Mouse (Mus musculus): ENCODE measurements at regions not wholly inside any gene's neighbourhood (a gene's known extent, or its start where the extent isn't known, plus 50 kb on each side); places are given as distances from the start of the nearest gene placed in this dataset.
A peak's percentile ranks its signal among the peaks of the same experiment; 100 is the strongest.

- H3K4me1 ChIP-seq: no peaks in the 10 kb centered on the region
- WGBS: 91% methylated on average over 2 of the region's 2 CpGs
- H3K27me3 ChIP-seq: no peaks in the 10 kb centered on the region
- H3K4me2 ChIP-seq: no peak overlapping the region
- H3K27ac ChIP-seq: no peak overlapping the region
- H3K4me3 ChIP-seq: no peak overlapping the region
- ATAC-seq (ENCODE audit: insufficient number of reproducible peaks, low FRiP score, low TSS enrichment, low read depth): no peak
- H3K36me3 ChIP-seq: no peaks in the 10 kb centered on the region
- no peaks in the 10 kb centered on the region for H3K9me3 ChIP-seq
- H3K9ac ChIP-seq: no peak overlapping the region
Measured at GRCm38 (mm10) chr9:84304398-84304797, 379.5 kb downstream of the Bckdhb start.

GRCm38 (mm10) chr9:84318811-84319210 lies 393.9 kb downstream of the Bckdhb start:
- Histone ChIP-seq H3K9me3 (no peaks in the 10 kb centered on the region), H3K27ac (no peak overlapping the region), H3K4me1 (no peaks in the 10 kb centered on the region), H3K9ac (no peak overlapping the region), H3K4me3 (no peak overlapping the region), H3K36me3 (no peaks in the 10 kb centered on the region), H3K4me2 (no peak overlapping the region), H3K27me3 (no peaks in the 10 kb centered on the region)
- WGBS: 77% methylated on average over 2 of the region's 2 CpGs
- ATAC-seq (ENCODE audit: insufficient number of reproducible peaks, low FRiP score, low TSS enrichment, low read depth): no peak

- H3K4me3 ChIP-seq: no peak overlapping the region
- no peaks in the 10 kb centered on the region for H3K9me3 ChIP-seq
- H3K4me1 ChIP-seq: no peaks in the 10 kb centered on the region
- 41% methylated on average over 2 of the region's 2 CpGs for WGBS
- no peak overlapping the region for H3K4me2 ChIP-seq
- H3K36me3 ChIP-seq: no peaks in the 10 kb centered on the region
- H3K9ac ChIP-seq: no peak overlapping the region
- H3K27me3 ChIP-seq: no peaks in the 10 kb centered on the region
- H3K27ac ChIP-seq: no peak overlapping the region
- peak; percentile 44; the same call in 1 of the 2 replicates for ATAC-seq (ENCODE audit: insufficient number of reproducible peaks, low FRiP score, low TSS enrichment, low read depth)
Measured at GRCm38 (mm10) chr9:84319338-84319737, 394.4 kb downstream of the Bckdhb start.

GRCm38 (mm10) chr9:84323145-84323544 lies 398.2 kb downstream of the Bckdhb start:
- Histone ChIP-seq H3K36me3 (no peaks in the 10 kb centered on the region), H3K27me3 (no peaks in the 10 kb centered on the region), H3K4me3 (no peak overlapping the region), H3K9ac (no peak overlapping the region), H3K27ac (no peak overlapping the region), H3K4me1 (no peaks in the 10 kb centered on the region), H3K9me3 (no peaks in the 10 kb centered on the region), H3K4me2 (no peak overlapping the region)
- ATAC-seq (ENCODE audit: insufficient number of reproducible peaks, low FRiP score, low TSS enrichment, low read depth): no peak
- WGBS: 52% methylated on average over 2 of the region's 2 CpGs

- no peak for ATAC-seq (ENCODE audit: insufficient number of reproducible peaks, low FRiP score, low TSS enrichment, low read depth)
Measured at GRCm38 (mm10) chr9:84331083-84331602, 406.2 kb downstream of the Bckdhb start.

GRCm38 (mm10) chr9:84343435-84344095 lies 418.6 kb downstream of the Bckdhb start:
- no peaks in the 10 kb centered on the region for H3K4me1 ChIP-seq
- H3K4me2 ChIP-seq: no peak overlapping the region
- H3K36me3 ChIP-seq: no peaks in the 10 kb centered on the region
- no peaks in the 10 kb centered on the region for H3K9me3 ChIP-seq
- no peak for ATAC-seq (ENCODE audit: insufficient number of reproducible peaks, low FRiP score, low TSS enrichment, low read depth)
- H3K27ac ChIP-seq: no peak overlapping the region
- H3K9ac ChIP-seq: no peak overlapping the region
- no peaks in the 10 kb centered on the region for H3K27me3 ChIP-seq
- H3K4me3 ChIP-seq: no peak overlapping the region
- WGBS: 19% methylated on average over 7 of the region's 7 CpGs

More at GRCm38 (mm10) chr9:84331083-84331602, 406.2 kb downstream of the Bckdhb start:
- Histone ChIP-seq H3K9ac (no peak overlapping the region), H3K4me2 (no peak overlapping the region), H3K27ac (no peak overlapping the region), H3K9me3 (no peaks in the 10 kb centered on the region), H3K27me3 (no peaks in the 10 kb centered on the region), H3K4me1 (no peaks in the 10 kb centered on the region), H3K4me3 (no peak overlapping the region), H3K36me3 (no peaks in the 10 kb centered on the region)
- 61% methylated on average over 4 of the region's 4 CpGs for WGBS

GRCm38 (mm10) chr9:84350223-84350622 lies 425.3 kb downstream of the Bckdhb start:
- no peaks in the 10 kb centered on the region for H3K4me1 ChIP-seq
- whole genome bisulfite sequencing: 37% methylated on average over 2 of the region's 2 CpGs
- no peak for ATAC-seq (ENCODE audit: insufficient number of reproducible peaks, low FRiP score, low TSS enrichment, low read depth)

GRCm38 (mm10) chr9:84354409-84354808 lies 429.5 kb downstream of the Bckdhb start:
- no peak overlapping the region for H3K4me2 ChIP-seq
- WGBS: 70% methylated on average over 2 of the region's 2 CpGs

More at GRCm38 (mm10) chr9:84350223-84350622, 425.3 kb downstream of the Bckdhb start:
- H3K27ac ChIP-seq: no peak overlapping the region
- H3K36me3 ChIP-seq: no peaks in the 10 kb centered on the region
- H3K4me3 ChIP-seq: no peak overlapping the region
- no peaks in the 10 kb centered on the region for H3K9me3 ChIP-seq
- no peak overlapping the region for H3K4me2 ChIP-seq
- H3K9ac ChIP-seq: no peak overlapping the region
- H3K27me3 ChIP-seq: no peaks in the 10 kb centered on the region

GRCm38 (mm10) chr9:84356167-84356566 lies 431.2 kb downstream of the Bckdhb start:
- Histone ChIP-seq H3K4me3 (no peak overlapping the region), H3K36me3 (no peaks in the 10 kb centered on the region), H3K9ac (no peak overlapping the region), H3K27me3 (no peaks in the 10 kb centered on the region), H3K4me1 (no peaks in the 10 kb centered on the region), H3K9me3 (no peaks in the 10 kb centered on the region), H3K27ac (no peak overlapping the region), H3K4me2 (no peak overlapping the region)
- 95% methylated on average over 2 of the region's 2 CpGs for WGBS
- ATAC-seq (ENCODE audit: insufficient number of reproducible peaks, low FRiP score, low TSS enrichment, low read depth): no peak

More at GRCm38 (mm10) chr9:84354409-84354808, 429.5 kb downstream of the Bckdhb start:
- H3K4me3 ChIP-seq: no peak overlapping the region
- no peaks in the 10 kb centered on the region for H3K36me3 ChIP-seq
- no peaks in the 10 kb centered on the region for H3K4me1 ChIP-seq
- H3K9ac ChIP-seq: no peak overlapping the region
- H3K27ac ChIP-seq: no peak overlapping the region
- no peak for ATAC-seq (ENCODE audit: insufficient number of reproducible peaks, low FRiP score, low TSS enrichment, low read depth)
- H3K9me3 ChIP-seq: no peaks in the 10 kb centered on the region
- no peaks in the 10 kb centered on the region for H3K27me3 ChIP-seq

- Histone ChIP-seq H3K9ac (no peak overlapping the region), H3K4me1 (no peaks in the 10 kb centered on the region), H3K27me3 (no peaks in the 10 kb centered on the region), H3K27ac (no peak overlapping the region), H3K4me3 (no peak overlapping the region), H3K9me3 (no peaks in the 10 kb centered on the region), H3K36me3 (no peaks in the 10 kb centered on the region), H3K4me2 (no peak overlapping the region)
- WGBS: 37% methylated on average over 3 of the region's 3 CpGs
- no peak for ATAC-seq (ENCODE audit: insufficient number of reproducible peaks, low FRiP score, low TSS enrichment, low read depth)
Measured at GRCm38 (mm10) chr9:84359879-84360278, 434.9 kb downstream of the Bckdhb start.

- Histone ChIP-seq H3K4me3 (no peak overlapping the region), H3K27me3 (no peaks in the 10 kb centered on the region), H3K36me3 (no peaks in the 10 kb centered on the region), H3K4me1 (no peaks in the 10 kb centered on the region), H3K27ac (no peak overlapping the region), H3K9ac (no peak overlapping the region), H3K4me2 (no peak overlapping the region), H3K9me3 (no peaks in the 10 kb centered on the region)
- 69% methylated on average over 4 of the region's 4 CpGs for WGBS
- no peak for ATAC-seq (ENCODE audit: insufficient number of reproducible peaks, low FRiP score, low TSS enrichment, low read depth)
Measured at GRCm38 (mm10) chr9:84360484-84360883, 435.5 kb downstream of the Bckdhb start.

GRCm38 (mm10) chr9:84363478-84363877 lies 438.5 kb downstream of the Bckdhb start:
- no peaks in the 10 kb centered on the region for H3K27me3 ChIP-seq
- no peak overlapping the region for H3K9ac ChIP-seq
- H3K9me3 ChIP-seq: no peaks in the 10 kb centered on the region
- no peak overlapping the region for H3K4me2 ChIP-seq
- H3K36me3 ChIP-seq: no peaks in the 10 kb centered on the region
- no peak overlapping the region for H3K4me3 ChIP-seq
- WGBS: 59% methylated on average over 5 of the region's 5 CpGs
- H3K4me1 ChIP-seq: no peaks in the 10 kb centered on the region
- ATAC-seq (ENCODE audit: insufficient number of reproducible peaks, low FRiP score, low TSS enrichment, low read depth): no peak
- H3K27ac ChIP-seq: no peak overlapping the region

All from limb, embryonic 15.5 days (tissue).